Mouse (Mus musculus): ENCODE measurements around the gene Gm1527. TPM values are rescaled to one million over a fixed set of nuclear protein-coding genes. Genes with fewer than 3 reads are reported as not detected.
"Not testable (repeated sequence)": the region's sequence is repeated elsewhere in the genome, so short reads cannot be mapped to it uniquely, and the experiment has no call there.

Gm1527 gene
- polyA plus RNA-seq (2014; fragmentation: Nextera tagmentation; extraction: Ambion mirVana), result not detected in 2 replicates

- H3K9ac ChIP-seq (ENCODE audit: low read depth, low read length), result no peak within 1 kb of the TSS
- no peaks in the 10 kb centered on the region for H3K36me3 ChIP-seq (ENCODE audit: control insufficient read depth, insufficient read depth, low read length)
- no peak within 1 kb of the TSS for H3K4me3 ChIP-seq (ENCODE audit: low read depth, low read length)
- H3K27ac ChIP-seq (ENCODE audit: low read depth, low read length), result no peak within 1 kb of the TSS
- H3K4me1 ChIP-seq (ENCODE audit: control insufficient read depth, insufficient read depth, low read length), result no peaks in the 10 kb centered on the region
- no peak within 1 kb of the TSS for H3K4me2 ChIP-seq
- no peak for ATAC-seq (replicated peaks; ENCODE audit: insufficient number of reproducible peaks, low FRiP score, low TSS enrichment)
- H3K9me3 ChIP-seq (replicated peaks; ENCODE audit: control insufficient read depth, low read length), result no peaks in the 10 kb centered on the region
- WGBS (ENCODE audit: insufficient replicate concordance), result 61% methylated on average over 1 of the region's 1 CpGs
- H3K27me3 ChIP-seq (ENCODE audit: control insufficient read depth, insufficient read depth, low read length), result no peaks in the 10 kb centered on the region
Measured at GRCm38 (mm10) chr3:28892317-28892716, at the start of gene Gm1527. Gm1527 (plus strand) TSS chr3:28892617.

GRCm38 (mm10) chr3:28843231-28843630, 49.2 kb upstream of the Gm1527 start:
- WGBS (ENCODE audit: insufficient replicate concordance), result 64% methylated on average over 8 of the region's 8 CpGs
- no peak overlapping the region for H3K4me3 ChIP-seq (ENCODE audit: low read depth, low read length)
- no peak overlapping the region for H3K27ac ChIP-seq (ENCODE audit: low read depth, low read length)
- no peak overlapping the region for H3K4me2 ChIP-seq
- no peaks in the 10 kb centered on the region for H3K9me3 ChIP-seq (replicated peaks; ENCODE audit: control insufficient read depth, low read length)
- no peaks in the 10 kb centered on the region for H3K27me3 ChIP-seq (ENCODE audit: control insufficient read depth, insufficient read depth, low read length)
- H3K9ac ChIP-seq (ENCODE audit: low read depth, low read length), result no peak overlapping the region
- H3K36me3 ChIP-seq (ENCODE audit: control insufficient read depth, insufficient read depth, low read length), result no peaks in the 10 kb centered on the region
- H3K4me1 ChIP-seq (ENCODE audit: control insufficient read depth, insufficient read depth, low read length), result peaks cover 5% of the 10 kb centered on the region
- ATAC-seq (replicated peaks; ENCODE audit: insufficient number of reproducible peaks, low FRiP score, low TSS enrichment), result no peak

GRCm38 (mm10) chr3:28847115-28847514, 45.3 kb upstream of the Gm1527 start:
- Histone ChIP-seq H3K27ac (ENCODE audit: low read depth, low read length) (no peak overlapping the region), H3K4me2 (no peak overlapping the region), H3K9me3 (replicated peaks; ENCODE audit: control insufficient read depth, low read length) (no peaks in the 10 kb centered on the region), H3K4me1 (ENCODE audit: control insufficient read depth, insufficient read depth, low read length) (peaks cover under 1% of the 10 kb centered on the region), H3K27me3 (ENCODE audit: control insufficient read depth, insufficient read depth, low read length) (no peaks in the 10 kb centered on the region), H3K36me3 (ENCODE audit: control insufficient read depth, insufficient read depth, low read length) (no peaks in the 10 kb centered on the region), H3K4me3 (ENCODE audit: low read depth, low read length) (no peak overlapping the region), H3K9ac (ENCODE audit: low read depth, low read length) (no peak overlapping the region)
- ATAC-seq (replicated peaks; ENCODE audit: insufficient number of reproducible peaks, low FRiP score, low TSS enrichment), result no peak

- H3K4me1 ChIP-seq (ENCODE audit: control insufficient read depth, insufficient read depth, low read length); H3K9ac ChIP-seq (ENCODE audit: low read depth, low read length); H3K27ac ChIP-seq (ENCODE audit: low read depth, low read length); H3K9me3 ChIP-seq (replicated peaks; ENCODE audit: control insufficient read depth, low read length); ATAC-seq (replicated peaks; ENCODE audit: insufficient number of reproducible peaks, low FRiP score, low TSS enrichment); H3K4me2 ChIP-seq; H3K4me3 ChIP-seq (ENCODE audit: low read depth, low read length); H3K36me3 ChIP-seq (ENCODE audit: control insufficient read depth, insufficient read depth, low read length); H3K27me3 ChIP-seq (ENCODE audit: control insufficient read depth, insufficient read depth, low read length): not testable (repeated sequence)
- 83% methylated on average over 3 of the region's 3 CpGs for WGBS (ENCODE audit: insufficient replicate concordance)
Measured at GRCm38 (mm10) chr3:28852174-28852573, 40.2 kb upstream of the Gm1527 start.

GRCm38 (mm10) chr3:28859630-28860392, 32.6 kb upstream of the Gm1527 start:
- H3K4me1 ChIP-seq (ENCODE audit: control insufficient read depth, insufficient read depth, low read length); ATAC-seq (replicated peaks; ENCODE audit: insufficient number of reproducible peaks, low FRiP score, low TSS enrichment); H3K9ac ChIP-seq (ENCODE audit: low read depth, low read length); H3K4me3 ChIP-seq (ENCODE audit: low read depth, low read length); H3K36me3 ChIP-seq (ENCODE audit: control insufficient read depth, insufficient read depth, low read length); H3K9me3 ChIP-seq (replicated peaks; ENCODE audit: control insufficient read depth, low read length); H3K4me2 ChIP-seq; H3K27me3 ChIP-seq (ENCODE audit: control insufficient read depth, insufficient read depth, low read length); H3K27ac ChIP-seq (ENCODE audit: low read depth, low read length): not testable (repeated sequence)

- 55% methylated on average over 6 of the region's 6 CpGs for WGBS (ENCODE audit: insufficient replicate concordance)
- not testable (repeated sequence) for H3K4me1 ChIP-seq (ENCODE audit: control insufficient read depth, insufficient read depth, low read length); H3K27me3 ChIP-seq (ENCODE audit: control insufficient read depth, insufficient read depth, low read length); H3K4me3 ChIP-seq (ENCODE audit: low read depth, low read length); H3K36me3 ChIP-seq (ENCODE audit: control insufficient read depth, insufficient read depth, low read length); H3K4me2 ChIP-seq; H3K27ac ChIP-seq (ENCODE audit: low read depth, low read length); ATAC-seq (replicated peaks; ENCODE audit: insufficient number of reproducible peaks, low FRiP score, low TSS enrichment); H3K9me3 ChIP-seq (replicated peaks; ENCODE audit: control insufficient read depth, low read length); H3K9ac ChIP-seq (ENCODE audit: low read depth, low read length)
Measured at GRCm38 (mm10) chr3:28896966-28897365, 4.5 kb downstream of the Gm1527 start.

- Histone ChIP-seq H3K27ac (ENCODE audit: low read depth, low read length) (no peak overlapping the region), H3K4me1 (ENCODE audit: control insufficient read depth, insufficient read depth, low read length) (no peaks in the 10 kb centered on the region), H3K4me2 (no peak overlapping the region), H3K4me3 (ENCODE audit: low read depth, low read length) (no peak overlapping the region), H3K9ac (ENCODE audit: low read depth, low read length) (no peak overlapping the region), H3K9me3 (replicated peaks; ENCODE audit: control insufficient read depth, low read length) (no peaks in the 10 kb centered on the region), H3K36me3 (ENCODE audit: control insufficient read depth, insufficient read depth, low read length) (no peaks in the 10 kb centered on the region), H3K27me3 (ENCODE audit: control insufficient read depth, insufficient read depth, low read length) (no peaks in the 10 kb centered on the region)
- 86% methylated on average over 2 of the region's 2 CpGs for WGBS (ENCODE audit: insufficient replicate concordance)
- ATAC-seq (replicated peaks; ENCODE audit: insufficient number of reproducible peaks, low FRiP score, low TSS enrichment), result no peak
Measured at GRCm38 (mm10) chr3:28965931-28966330, 73.5 kb downstream of the Gm1527 start.

- Histone ChIP-seq H3K4me3 (ENCODE audit: low read depth, low read length) (no peak overlapping the region), H3K36me3 (ENCODE audit: control insufficient read depth, insufficient read depth, low read length) (no peaks in the 10 kb centered on the region)
- WGBS (ENCODE audit: insufficient replicate concordance), result 3% methylated on average over 4 of the region's 4 CpGs
Measured at GRCm38 (mm10) chr3:28968851-28969250, 76.4 kb downstream of the Gm1527 start.

More at GRCm38 (mm10) chr3:28968851-28969250, 76.4 kb downstream of the Gm1527 start:
- no peaks in the 10 kb centered on the region for H3K9me3 ChIP-seq (replicated peaks; ENCODE audit: control insufficient read depth, low read length)
- no peaks in the 10 kb centered on the region for H3K27me3 ChIP-seq (ENCODE audit: control insufficient read depth, insufficient read depth, low read length)
- no peak overlapping the region for H3K27ac ChIP-seq (ENCODE audit: low read depth, low read length)
- no peaks in the 10 kb centered on the region for H3K4me1 ChIP-seq (ENCODE audit: control insufficient read depth, insufficient read depth, low read length)
- ATAC-seq (replicated peaks; ENCODE audit: insufficient number of reproducible peaks, low FRiP score, low TSS enrichment), result no peak
- no peak overlapping the region for H3K9ac ChIP-seq (ENCODE audit: low read depth, low read length)
- no peak overlapping the region for H3K4me2 ChIP-seq
